ENCODE assay signal across 29 mouse cellular contexts in genomic region chr19:47439726-47440434, GRCm38 (mm10). TPM values are rescaled to one million over a fixed set of nuclear protein-coding genes. Genes with fewer than 3 reads are reported as not detected.
DNase-seq lines count a peak whose midpoint lies in the region; ATAC-seq and TF ChIP-seq lines count a peak whose summit lies in the region.
"Had no signal": no experiment of that assay in that cellular context is flagged by ENCODE, and none has a peak within 500 bp of the region (broad histone marks: within the 10 kb centered on the region; RNA-seq: fewer than 3 reads in every experiment).

No protein-coding gene starts in this region.

- no peaks in the 10 kb centered on the region for H3K27me3 ChIP-seq in embryonic facial prominence, embryonic 15.5 days
- no peaks in the 10 kb centered on the region for H3K27me3 ChIP-seq in embryonic facial prominence, embryonic 10.5 days (replicated peaks; ENCODE audit: low read depth, poor library complexity, severe bottlenecking)
- H3K27me3 ChIP-seq in limb, embryonic 15.5 days = no peaks in the 10 kb centered on the region
- H3K27me3 ChIP-seq in limb, embryonic 10.5 days (ENCODE audit: low read depth, poor library complexity, severe bottlenecking) = no peaks in the 10 kb centered on the region
- H3K27me3 ChIP-seq: embryonic facial prominence, embryonic 12.5 days; forebrain, embryonic 15.5 days; heart, embryonic 12.5 days; hindbrain, embryonic 15.5 days; limb, embryonic 13.5 days; liver, embryonic 13.5 days; midbrain, embryonic 12.5 days had no signal

- H3K9me3 ChIP-seq in embryonic facial prominence, embryonic 15.5 days (replicated peaks) = no peaks in the 10 kb centered on the region
- no peaks in the 10 kb centered on the region for H3K9me3 ChIP-seq in embryonic facial prominence, embryonic 10.5 days
- H3K9me3 ChIP-seq in limb, embryonic 15.5 days = no peaks in the 10 kb centered on the region
- H3K9me3 ChIP-seq in limb, embryonic 10.5 days (replicated peaks) = no peaks in the 10 kb centered on the region
- H3K9me3 ChIP-seq: embryonic facial prominence, embryonic 12.5 days; forebrain, embryonic 10.5 days; forebrain, embryonic 15.5 days; G1E; heart, embryonic 12.5 days; hindbrain, embryonic 10.5 days; hindbrain, embryonic 15.5 days; limb, embryonic 13.5 days; liver, embryonic 13.5 days; megakaryocyte, embryonic 14.5 days; midbrain, embryonic 12.5 days had no signal

- no peak for TF ChIP-seq CTCF in bone marrow macrophage, adult 2 months (IDR thresholded peaks at IDR 0.05; ENCODE audit: low read depth, low read length)

- ATAC-seq in embryonic facial prominence, embryonic 15.5 days (ENCODE audit: insufficient number of reproducible peaks, low FRiP score, low TSS enrichment, low read depth) = no peak
- no peak for ATAC-seq in limb, embryonic 15.5 days (ENCODE audit: insufficient number of reproducible peaks, low FRiP score, low TSS enrichment, low read depth)
- ATAC-seq in megakaryocyte, adult 5-6 weeks (ENCODE audit: poor library complexity, severe bottlenecking) = peak; percentile 37
- ATAC-seq: forebrain, embryonic 15.5 days; inflammation-experienced regulatory T-cells, adult 6 months had no signal

- no peak for TF ChIP-seq POLR2A in bone marrow macrophage, adult 2 months (IDR thresholded peaks at IDR 0.05; ENCODE audit: borderline replicate concordance, low read depth, low read length)

- H3K9ac ChIP-seq in embryonic facial prominence, embryonic 15.5 days = no peak overlapping the region
- H3K9ac ChIP-seq in limb, embryonic 15.5 days = no peak overlapping the region
- H3K9ac ChIP-seq: embryonic facial prominence, embryonic 12.5 days; forebrain, embryonic 15.5 days; heart, embryonic 12.5 days; hindbrain, embryonic 15.5 days; limb, embryonic 13.5 days; liver, embryonic 13.5 days; midbrain, embryonic 12.5 days had no signal

- H3K36me3 ChIP-seq in embryonic facial prominence, embryonic 15.5 days = no peaks in the 10 kb centered on the region
- peaks cover 4% of the 10 kb centered on the region for H3K36me3 ChIP-seq in embryonic facial prominence, embryonic 10.5 days (replicated peaks)
- 0 out of 2 replicates have a peak, but pooled peaks cover 4% of the 10 kb centered on the region for H3K36me3 ChIP-seq in limb, embryonic 15.5 days
- 0 out of 2 replicates have a peak, but pooled peaks cover 3% of the 10 kb centered on the region for H3K36me3 ChIP-seq in limb, embryonic 10.5 days
- H3K36me3 ChIP-seq: embryonic facial prominence, embryonic 12.5 days; forebrain, embryonic 15.5 days; G1E; hindbrain, embryonic 15.5 days; limb, embryonic 13.5 days; liver, embryonic 13.5 days; midbrain, embryonic 12.5 days had no signal

- peaks cover 67% of the 10 kb centered on the region for H3K4me1 ChIP-seq in embryonic facial prominence, embryonic 15.5 days
- peaks cover 49% of the 10 kb centered on the region for H3K4me1 ChIP-seq in embryonic facial prominence, embryonic 10.5 days
- H3K4me1 ChIP-seq in limb, embryonic 15.5 days = peaks cover 76% of the 10 kb centered on the region
- H3K4me1 ChIP-seq in limb, embryonic 10.5 days = peaks cover 60% of the 10 kb centered on the region
- peaks cover 42% of the 10 kb centered on the region for H3K4me1 ChIP-seq in bone marrow macrophage, adult 2 months (ENCODE audit: control insufficient read depth, insufficient read depth, low read length)

- H3K4me2 ChIP-seq in embryonic facial prominence, embryonic 15.5 days (replicated peaks) = no peak overlapping the region
- H3K4me2 ChIP-seq in limb, embryonic 15.5 days = no peak overlapping the region
- H3K4me2 ChIP-seq: embryonic facial prominence, embryonic 12.5 days; forebrain, embryonic 15.5 days; heart, embryonic 12.5 days; hindbrain, embryonic 15.5 days; limb, embryonic 13.5 days; liver, embryonic 13.5 days; midbrain, embryonic 12.5 days had no signal

- 84% methylated on average over 9 of the region's 9 CpGs for WGBS in embryonic facial prominence, embryonic 15.5 days
- WGBS in embryonic facial prominence, embryonic 10.5 days = 87% methylated on average over 9 of the region's 9 CpGs
- 83% methylated on average over 9 of the region's 9 CpGs for WGBS in limb, embryonic 15.5 days
- 87% methylated on average over 9 of the region's 9 CpGs for WGBS in limb, embryonic 10.5 days

- no peak for DNase-seq in embryonic facial prominence, embryonic 10.5 days (ENCODE audit: low spot score)
- no peak for DNase-seq in limb, embryonic 10.5 days (ENCODE audit: low spot score)
- DNase-seq in right cerebral cortex, postnatal 25 days = no peak
- no peak for DNase-seq in T-cell, adult 2 months (ENCODE audit: low spot score)
- DNase-seq: adrenal gland, postnatal 14 days; cerebellum, adult 8-10 months; cerebellum, postnatal 25 days; heart, postnatal 10 days; kidney, adult 11 months; kidney, postnatal 14 days; liver, embryonic 13.5 days; lung, adult 2 months; lung, postnatal 14 days had no signal

- peak overlapping the region; percentile 5; the same call in 1 of the 2 replicates for H3K27ac ChIP-seq in embryonic facial prominence, embryonic 15.5 days (replicated peaks)
- no peak overlapping the region for H3K27ac ChIP-seq in embryonic facial prominence, embryonic 10.5 days (replicated peaks)
- peak overlapping the region; percentile 75; the same call in 1 of the 2 replicates for H3K27ac ChIP-seq in limb, embryonic 15.5 days
- H3K27ac ChIP-seq in limb, embryonic 10.5 days = no peak overlapping the region
- H3K27ac ChIP-seq in bone marrow macrophage, adult 2 months (ENCODE audit: insufficient read depth, low read depth, low read length) = peak overlapping the region; percentile 53
- H3K27ac ChIP-seq: embryonic facial prominence, embryonic 12.5 days; forebrain, embryonic 10.5 days; forebrain, embryonic 15.5 days; hindbrain, embryonic 10.5 days; hindbrain, embryonic 15.5 days; left cerebral cortex, adult 2 months; limb, embryonic 13.5 days; liver, embryonic 13.5 days; midbrain, embryonic 12.5 days had no signal

- no peak overlapping the region for H3K4me3 ChIP-seq in embryonic facial prominence, embryonic 15.5 days (replicated peaks)
- no peak overlapping the region for H3K4me3 ChIP-seq in embryonic facial prominence, embryonic 10.5 days
- H3K4me3 ChIP-seq in limb, embryonic 15.5 days = no peak overlapping the region
- no peak overlapping the region for H3K4me3 ChIP-seq in limb, embryonic 10.5 days
- no peak overlapping the region for H3K4me3 ChIP-seq in bone marrow macrophage, adult 2 months (ENCODE audit: insufficient read depth, low read length)
- H3K4me3 ChIP-seq: embryonic facial prominence, embryonic 12.5 days; forebrain, embryonic 10.5 days; forebrain, embryonic 15.5 days; heart, embryonic 12.5 days; hindbrain, embryonic 10.5 days; hindbrain, embryonic 15.5 days; left cerebral cortex, adult 2 months; limb, embryonic 13.5 days; liver, embryonic 13.5 days; megakaryocyte, embryonic 14.5 days; midbrain, embryonic 12.5 days had no signal

RNA-seq across cellular contexts. Expression of gene Sh3pxd2a, which starts 24.3 kb away (rescaled TPM):
- 15.8 and 16.0 TPM in 2 replicates for polyA plus RNA-seq in embryonic facial prominence, embryonic 15.5 days (2015; fragmentation: Nextera tagmentation; extraction: Ambion mirVana)
- polyA plus RNA-seq in embryonic facial prominence, embryonic 10.5 days (2016; fragmentation: Nextera tagmentation; extraction: Ambion mirVana) = 2.6 and 2.9 TPM in 2 replicates
- polyA plus RNA-seq in limb, embryonic 15.5 days (2015; fragmentation: Nextera tagmentation; extraction: Ambion mirVana) = 12.2 and 12.4 TPM in 2 replicates
- 3.1 and 3.8 TPM in 2 replicates for polyA plus RNA-seq in limb, embryonic 10.5 days (2016; fragmentation: Nextera tagmentation; extraction: Ambion mirVana)
- 10.1 and 12.7 TPM in 2 replicates for polyA plus RNA-seq in bone marrow macrophage, adult 2 months (2012; ENCODE audit: insufficient read depth, insufficient read length, missing spikeins)
- total RNA-seq in megakaryocyte, adult 5-6 weeks (2015) = 1.4 and 1.8 TPM in 2 replicates
- total RNA-seq in megakaryocyte, adult 5-6 weeks (2017) = 1.1 and 1.3 TPM in 2 replicates
- polyA plus RNA-seq: G1E had no signal

Comparison
In these comparisons a context has a peak if more than half of its experiments do, and no peak if none do; other contexts are left out.
1. H3K27ac ChIP-seq: peak in embryonic facial prominence, embryonic 15.5 days (single experiment), limb, embryonic 15.5 days (single experiment) and bone marrow macrophage, adult 2 months (single experiment); none in embryonic facial prominence, embryonic 10.5 days (single experiment) and limb, embryonic 10.5 days (single experiment).